Mouse (Mus musculus): Measurements from ENCODE around the gene Ubap2. TPM values are rescaled to one million over a fixed set of nuclear protein-coding genes. Genes with fewer than 3 reads are reported as not detected.

Gene Ubap2
- total and polyA plus RNA-seq, 3 experiments, result 22.7 to 170 (median 127) TPM

DNA sequence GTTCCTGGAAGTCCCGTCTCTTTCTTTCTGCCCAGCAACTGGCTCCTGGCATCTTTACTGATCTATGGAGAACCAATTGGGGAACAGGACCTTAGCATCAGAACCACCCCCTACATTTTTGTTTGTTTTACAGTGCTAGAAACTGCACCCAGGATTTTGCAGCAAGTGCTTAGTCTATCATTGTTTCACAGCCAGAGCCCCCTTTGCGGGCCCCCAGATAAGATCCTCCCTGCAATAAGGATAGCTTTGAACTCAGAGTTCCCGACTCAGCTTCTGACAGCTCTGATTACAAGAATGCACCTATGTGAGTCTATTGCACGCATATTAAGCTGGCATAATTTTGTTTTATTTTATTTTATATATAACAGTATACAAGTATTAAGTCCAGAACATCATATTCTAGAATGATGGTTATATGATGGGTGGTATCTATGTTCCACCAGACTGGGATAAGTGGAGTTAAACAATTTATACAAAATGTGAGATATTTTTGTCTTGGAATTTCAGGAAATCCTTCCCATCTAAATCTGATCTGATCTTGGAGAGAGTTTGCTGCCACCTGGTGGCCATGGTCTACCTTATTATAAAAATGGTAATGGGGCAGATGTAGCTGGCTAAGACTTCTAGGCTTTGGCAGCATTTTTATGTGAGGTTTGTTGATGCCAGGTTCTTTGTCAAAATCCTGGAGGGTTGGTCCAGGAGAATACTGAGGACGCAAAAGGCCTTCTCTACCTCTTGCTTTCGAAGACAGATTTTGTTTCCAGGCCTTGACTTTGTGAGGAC lies 109.1 kb downstream of the Ubap2 start:
- H3K9ac ChIP-seq (ENCODE audit: control insufficient read depth, low read depth, low read length, poor library complexity, severe bottlenecking), result no peak overlapping the region
- DNase-seq (ENCODE audit: low read depth, low spot score), result peak; percentile 58

DNA sequence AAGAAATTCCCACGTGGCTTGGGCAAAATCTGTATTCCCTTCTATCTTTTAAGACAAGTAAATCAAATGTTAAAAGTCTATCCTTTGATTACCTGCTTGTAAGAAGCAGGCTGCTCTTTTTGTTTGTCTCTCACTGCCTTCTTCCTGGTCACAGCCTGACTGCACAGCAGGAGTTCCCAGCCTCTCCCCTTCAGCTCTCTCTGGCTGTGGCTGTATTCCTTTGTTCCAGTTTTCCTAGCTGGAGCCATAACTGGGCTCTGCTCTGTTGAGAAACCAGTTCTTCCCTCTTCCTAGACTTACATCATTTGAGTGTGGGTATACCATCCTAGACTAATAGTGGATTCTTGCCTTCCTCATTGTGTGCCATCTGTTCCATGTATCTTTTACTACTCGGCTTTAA lies 110.0 kb downstream of the Ubap2 start:
- Histone ChIP-seq H3K9me3 (replicated peaks; ENCODE audit: insufficient read depth, low read length) (no peaks in the 10 kb centered on the region), H3K4me3 (ENCODE audit: control insufficient read depth in 1 of 2, insufficient read depth in 1 of 2, low read depth in 2 of 2, low read length in 2 of 2) (no peak overlapping the region), H3K79me2 (ENCODE audit: control insufficient read depth, insufficient read depth, low read length, poor library complexity) (no peaks in the 10 kb centered on the region), H3K27me3 (ENCODE audit: control insufficient read depth in 1 of 2, insufficient read depth in 2 of 2, low read length in 2 of 2) (no peaks in the 10 kb centered on the region), H3K4me1 (ENCODE audit: control insufficient read depth in 1 of 2, insufficient read depth in 2 of 2, low read length in 2 of 2) (peaks cover 2 to 4% of the 10 kb centered on the region in 2 experiments; a peak in 1 of 4 replicates), H3K9ac (ENCODE audit: control insufficient read depth, low read depth, low read length, poor library complexity, severe bottlenecking) (no peak overlapping the region), H3K27ac (ENCODE audit: control insufficient read depth, low read depth, low read length) (no peak overlapping the region), H3K36me3 (ENCODE audit: control insufficient read depth in 1 of 2, insufficient read depth in 2 of 2, low read length in 2 of 2) (peaks cover 0 to 5% of the 10 kb centered on the region in 2 experiments; a peak in 2 of 4 replicates)
- TF ChIP-seq MYC (IDR thresholded peaks at IDR 0.05; ENCODE audit: low read depth, low read length) (no peak), NRF1 (IDR thresholded peaks at IDR 0.05; ENCODE audit: insufficient read depth, low read depth, low read length, poor library complexity, severe bottlenecking) (no peak), EP300 (IDR thresholded peaks at IDR 0.05; ENCODE audit: low read depth in 1 of 2, low read length in 2 of 2) (no peak), POLR2AphosphoS2 (IDR thresholded peaks at IDR 0.05; ENCODE audit: low read length) (no peak), GATA1 (IDR thresholded peaks at IDR 0.05; ENCODE audit: low read depth, low read length) (no peak), NELFE (IDR thresholded peaks at IDR 0.05; ENCODE audit: low read depth, low read length) (no peak), GABPA (IDR thresholded peaks at IDR 0.05; ENCODE audit: low read depth, low read length) (no peak), ZC3H11A (IDR thresholded peaks at IDR 0.05; ENCODE audit: low read depth, low read length) (no peak), ELF1 (IDR thresholded peaks at IDR 0.05; ENCODE audit: low read depth, low read length) (no peak), USF1 (IDR thresholded peaks at IDR 0.05; ENCODE audit: low read depth, low read length) (no peak), MEF2A (IDR thresholded peaks at IDR 0.05; ENCODE audit: extremely low read depth, insufficient replicate concordance, low read depth, low read length, poor library complexity, severe bottlenecking) (no peak), UBTF (IDR thresholded peaks at IDR 0.05; ENCODE audit: borderline replicate concordance, insufficient read depth, low read depth, low read length) (no peak), USF2 (IDR thresholded peaks at IDR 0.05; ENCODE audit: borderline replicate concordance in 1 of 2, insufficient read depth in 1 of 2, low read depth in 1 of 2, low read length in 2 of 2) (no peak), TAL1 (IDR thresholded peaks at IDR 0.05; ENCODE audit: low read length) (no peak), ETS1 (IDR thresholded peaks at IDR 0.05; ENCODE audit: low read depth, low read length) (no peak), POLR2AphosphoS5 (IDR thresholded peaks at IDR 0.05; ENCODE audit: borderline replicate concordance, low read depth, low read length) (no peak), BHLHE40 (IDR thresholded peaks at IDR 0.05; ENCODE audit: borderline replicate concordance, low read depth, low read length) (no peak)
- DNase-seq (ENCODE audit: low read depth, low spot score), result no peak

More for the DNA sequence above, 109.1 kb downstream of the Ubap2 start:
- H3K27me3 ChIP-seq (ENCODE audit: control insufficient read depth in 1 of 2, insufficient read depth in 2 of 2, low read length in 2 of 2), result no peaks in the 10 kb centered on the region
- H3K79me2 ChIP-seq (ENCODE audit: control insufficient read depth, insufficient read depth, low read length, poor library complexity), result no peaks in the 10 kb centered on the region
- no peak overlapping the region for H3K4me3 ChIP-seq (ENCODE audit: control insufficient read depth in 1 of 2, insufficient read depth in 1 of 2, low read depth in 2 of 2, low read length in 2 of 2)
- H3K9me3 ChIP-seq (replicated peaks; ENCODE audit: insufficient read depth, low read length), result no peaks in the 10 kb centered on the region
- H3K36me3 ChIP-seq (ENCODE audit: control insufficient read depth in 1 of 2, insufficient read depth in 2 of 2, low read length in 2 of 2), result peaks cover 0 to 5% of the 10 kb centered on the region in 2 experiments; a peak in 2 of 4 replicates
- no peak overlapping the region for H3K27ac ChIP-seq (ENCODE audit: control insufficient read depth, low read depth, low read length)
- no peak for TF ChIP-seq SIN3A (IDR thresholded peaks at IDR 0.05; ENCODE audit: low read length)
- TF ChIP-seq MAX (IDR thresholded peaks at IDR 0.05; ENCODE audit: low read length), result no peak
- TF ChIP-seq TBP (IDR thresholded peaks at IDR 0.05; ENCODE audit: low read depth, low read length), result no peak
- TF ChIP-seq ZC3H11A (IDR thresholded peaks at IDR 0.05; ENCODE audit: low read depth, low read length), result peak; percentile 48
- no peak for TF ChIP-seq ZMIZ1 (IDR thresholded peaks at IDR 0.05; ENCODE audit: low read depth, low read length)
- no peak for TF ChIP-seq RCOR1 (IDR thresholded peaks at IDR 0.05; ENCODE audit: low read depth, low read length)
- TF ChIP-seq ELF1 (IDR thresholded peaks at IDR 0.05; ENCODE audit: low read depth, low read length), result no peak
- TF ChIP-seq MYC (IDR thresholded peaks at IDR 0.05; ENCODE audit: low read depth, low read length), result no peak
- peak; percentile 35 to 80 (median 56); a peak in 5 of 6 replicates for TF ChIP-seq CTCF (IDR thresholded peaks at IDR 0.05 in 2 of 3, conservative IDR thresholded peaks at IDR 0.05 in 1 of 3; ENCODE audit: control insufficient read depth in 1 of 3, insufficient read depth in 1 of 3, low read depth in 2 of 3, low read length in 3 of 3, poor library complexity in 1 of 3, severe bottlenecking in 1 of 3)
- peak; percentile 88 for TF ChIP-seq SMC3 (IDR thresholded peaks at IDR 0.05; ENCODE audit: low read depth, low read length)
- TF ChIP-seq GABPA (IDR thresholded peaks at IDR 0.05; ENCODE audit: low read depth, low read length), result no peak
- TF ChIP-seq POLR2AphosphoS5 (IDR thresholded peaks at IDR 0.05; ENCODE audit: borderline replicate concordance, low read depth, low read length), result no peak
- no peak for TF ChIP-seq CHD1 (IDR thresholded peaks at IDR 0.05; ENCODE audit: low read depth, low read length)
- no peak for TF ChIP-seq MAZ (IDR thresholded peaks at IDR 0.05; ENCODE audit: low read depth, low read length)
- no peak for TF ChIP-seq ZNF384 (IDR thresholded peaks at IDR 0.05; ENCODE audit: low read depth, low read length)
- TF ChIP-seq RAD21 (IDR thresholded peaks at IDR 0.05; ENCODE audit: low read depth, low read length), result peak; percentile 58
- no peak for TF ChIP-seq HCFC1 (IDR thresholded peaks at IDR 0.05; ENCODE audit: low read depth, low read length)
- peaks cover 2 to 4% of the 10 kb centered on the region in 2 experiments; a peak in 1 of 4 replicates for H3K4me1 ChIP-seq (ENCODE audit: control insufficient read depth in 1 of 2, insufficient read depth in 2 of 2, low read length in 2 of 2)

Measured in MEL (cell line).